Mouse (Mus musculus) neural tube, embryonic 15.5 days (tissue): Measurements from ENCODE around the gene Gpi1. TPM values are rescaled to one million over a fixed set of nuclear protein-coding genes. Genes with fewer than 3 reads are reported as not detected.

ENCODE experiments used
- polyA plus RNA-seq: library from polyadenylated mRNA; unstranded; fragments of >200 nt; fragmentation: Nextera tagmentation; extraction: Ambion mirVana; gene quantifications from 2 replicates; pipeline ENCODE4 v1.2.1, GENCODE M21; 2015

Gene Gpi1
- polyA plus RNA-seq, 1 experiment from 2014 or later, result 326 TPM

Other genes starting within 250 kb of the Gpi1 start
- not detected in 2 replicates for gene Scgb2b27, start 216.4 kb downstream of the Gpi1 start, polyA plus RNA-seq
- not detected in 2 replicates for gene Scgb1b27, start 208.9 kb downstream of the Gpi1 start, polyA plus RNA-seq
- not detected in 2 replicates for gene Scgb1b30, start 134.9 kb downstream of the Gpi1 start, polyA plus RNA-seq
- 3.5 and 3.8 TPM in 2 replicates for gene Wtip, start 97.1 kb downstream of the Gpi1 start, polyA plus RNA-seq
- 157 and 172 TPM in 2 replicates for gene Uba2, start 60.7 kb downstream of the Gpi1 start, polyA plus RNA-seq
- gene Pdcd2l, start 33.7 kb downstream of the Gpi1 start, polyA plus RNA-seq, result 72.2 and 89.5 TPM in 2 replicates
- gene Gm6096, start 20.7 kb upstream of the Gpi1 start, polyA plus RNA-seq, result not detected in 2 replicates
- 30.1 and 30.8 TPM in 2 replicates for gene 4931406P16Rik, start 83.2 kb upstream of the Gpi1 start, polyA plus RNA-seq
- 47.5 and 59.2 TPM in 2 replicates for gene Lsm14a, start 163.0 kb upstream of the Gpi1 start, polyA plus RNA-seq